Mouse (Mus musculus): ENCODE measurements around the gene Prr5l. TPM values are rescaled to one million over a fixed set of nuclear protein-coding genes. Genes with fewer than 3 reads are reported as not detected.

The Prr5l gene
- total RNA-seq, 2 experiments from 2014 or later = 5.1 to 7.7 TPM

- Histone ChIP-seq H3K27ac (no peak overlapping the region), H3K4me3 (no peak overlapping the region)
- intact Hi-C loops (cut with DNase I) = loop anchor here (2.0 to 10.0 kb wide), 6 partner anchors 76 to 768 kb away; no protein-coding TSS in a partner anchor
- DNase-seq (ENCODE audit: extremely low spot score in 1 of 2, low spot score in 2 of 2) = no peak
- TF ChIP-seq CTCF (IDR thresholded peaks at IDR 0.05) = no peak
Measured at GRCm38 (mm10) chr2:101906379-101906690, 23.5 kb upstream of the Prr5l start.

DNA sequence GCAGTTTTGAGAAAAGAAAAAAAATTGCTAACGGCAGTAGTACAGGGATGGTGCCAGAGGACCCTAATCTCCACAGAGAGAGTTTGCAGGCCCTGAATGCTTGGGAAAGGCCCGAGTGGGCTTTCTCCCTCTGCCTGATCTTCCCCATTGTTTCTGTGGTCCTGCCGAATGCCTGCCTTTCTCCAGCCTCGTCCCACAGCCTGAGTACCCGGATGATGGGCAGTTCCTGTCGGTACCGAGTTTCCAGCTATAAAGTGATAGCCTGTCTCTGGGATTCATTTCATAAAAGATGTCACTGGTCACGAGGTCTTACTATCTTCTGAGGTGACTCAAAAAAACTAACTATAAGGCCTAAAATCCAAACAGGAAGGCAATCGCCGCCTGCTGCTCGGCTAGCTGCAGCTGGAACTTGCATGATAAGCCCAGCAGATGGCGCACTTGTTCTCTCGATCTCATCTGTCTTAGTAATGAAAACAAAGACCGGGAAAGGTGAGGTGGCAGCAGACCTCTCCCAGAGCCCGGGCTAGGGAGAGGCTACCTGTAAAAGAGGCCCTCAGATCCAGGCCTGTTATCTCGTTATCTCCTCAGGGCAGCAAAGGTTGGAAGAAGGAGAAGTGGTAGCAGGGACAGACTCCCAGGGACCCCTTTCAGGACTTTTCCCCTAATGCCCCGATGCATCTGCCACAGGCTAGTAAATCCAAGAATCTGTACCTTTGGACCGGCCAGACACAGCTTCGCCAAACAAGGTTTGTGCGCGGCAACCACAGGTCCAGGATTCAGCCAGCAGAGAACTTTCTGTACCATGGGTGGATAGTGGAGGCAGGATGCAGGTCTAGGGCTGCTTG is 22.9 kb upstream of the Prr5l start:
- Histone ChIP-seq H3K4me3 (0 out of 2 replicates have a peak overlapping the region, but pooled peaks have one; percentile 14), H3K27ac (no peak overlapping the region)
- DNase-seq (ENCODE audit: extremely low spot score in 1 of 2, low spot score in 2 of 2) = peak; percentile 78 to 83
- TF ChIP-seq CTCF (IDR thresholded peaks at IDR 0.05) = peak; percentile 86
- intact Hi-C loops (cut with DNase I) = loop anchor here (2.0 to 10.0 kb wide), 6 partner anchors 77 to 769 kb away; no protein-coding TSS in a partner anchor

DNA sequence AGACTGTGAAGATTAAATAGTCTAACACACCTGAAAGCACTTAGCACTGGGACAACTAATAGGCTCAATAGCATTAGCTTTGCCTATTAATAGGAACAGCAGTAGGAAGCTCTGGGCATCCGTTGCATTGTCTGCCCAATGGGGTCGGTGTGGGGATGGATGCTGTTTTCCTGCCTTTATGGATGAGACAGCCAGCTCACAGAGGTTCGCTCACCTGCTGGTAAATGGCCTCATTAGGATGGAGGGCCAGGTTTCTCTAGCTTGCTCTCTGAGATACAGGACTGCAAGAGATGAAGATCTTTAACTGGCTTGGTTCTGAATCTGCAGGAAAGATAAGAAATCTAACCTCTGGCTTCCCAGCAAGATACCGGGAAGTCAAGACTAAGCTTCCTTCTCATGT is 19.4 kb upstream of the Prr5l start:
- H3K4me3 ChIP-seq = no peak overlapping the region
- H3K27ac ChIP-seq = no peak overlapping the region
- TF ChIP-seq CTCF (IDR thresholded peaks at IDR 0.05) = no peak
- no peak for DNase-seq (ENCODE audit: extremely low spot score in 1 of 2, low spot score in 2 of 2)
- intact Hi-C loops (cut with DNase I) = loop anchor here (10.0 kb wide), 2 partner anchors 383 to 773 kb away; no protein-coding TSS in a partner anchor

DNA sequence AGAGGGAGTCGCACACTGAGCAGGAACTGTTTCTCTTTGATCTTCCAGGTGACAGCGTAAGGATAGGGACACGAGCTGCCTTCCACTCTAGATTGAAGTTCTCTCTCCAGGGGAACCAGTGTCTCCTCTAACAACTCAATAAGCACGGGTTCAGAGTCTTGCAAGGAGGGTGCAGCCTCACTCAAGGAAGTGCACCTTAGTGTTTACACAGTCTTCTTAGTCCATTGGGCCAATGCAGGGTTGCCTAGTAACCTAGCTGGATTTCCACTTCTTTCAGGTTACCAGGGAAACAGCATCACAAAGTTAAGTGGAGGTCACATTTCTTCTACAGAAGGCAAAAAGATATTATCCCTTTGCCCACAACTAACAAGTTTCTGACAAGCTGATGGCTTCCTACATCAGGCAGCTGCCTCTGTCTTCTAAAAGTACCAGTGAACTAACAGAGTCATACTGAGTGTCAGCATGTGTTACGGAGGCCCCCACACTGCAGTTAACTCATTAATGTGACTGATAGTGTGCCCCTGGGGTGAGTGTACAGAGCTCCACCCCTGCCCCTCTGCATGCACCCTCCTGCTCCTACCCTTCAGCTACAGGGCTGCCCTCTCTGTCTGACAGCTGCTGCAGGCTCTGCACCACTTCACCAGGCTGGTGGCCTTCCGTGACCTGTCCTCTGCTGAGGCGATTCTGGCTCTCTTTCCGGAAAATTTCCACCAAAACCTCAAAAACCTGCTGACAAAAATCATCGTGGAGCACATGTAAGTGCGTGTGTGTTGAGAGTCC is 13.8 kb upstream of the Prr5l start:
- intact Hi-C loops (cut with DNase I) = no loop called here
- H3K27ac ChIP-seq = no peak overlapping the region
- DNase-seq (ENCODE audit: extremely low spot score in 1 of 2, low spot score in 2 of 2) = no peak
- no peak overlapping the region for H3K4me3 ChIP-seq
- no peak for TF ChIP-seq CTCF (IDR thresholded peaks at IDR 0.05)

DNA sequence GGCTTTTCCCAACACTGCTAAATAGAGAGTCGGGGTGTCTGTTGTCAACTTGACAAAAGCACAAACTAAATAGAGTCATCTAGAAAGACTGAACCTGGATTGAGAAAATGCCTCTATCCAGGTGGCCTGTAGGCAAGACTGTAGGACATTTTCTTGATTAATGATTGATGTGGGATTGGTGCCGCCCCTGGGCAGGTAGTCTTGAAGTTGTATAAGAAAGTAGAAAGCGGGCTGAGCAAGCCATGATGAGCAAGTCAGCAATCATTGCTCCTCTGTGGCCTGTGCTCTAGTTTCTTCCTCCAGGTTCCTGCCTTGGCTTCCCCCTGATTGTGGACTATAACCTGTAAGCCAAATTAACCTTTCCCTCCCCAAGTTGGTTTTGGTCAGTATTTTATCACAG is 11.3 kb upstream of the Prr5l start:
- DNase-seq (ENCODE audit: extremely low spot score in 1 of 2, low spot score in 2 of 2) = no peak
- no peak for TF ChIP-seq CTCF (IDR thresholded peaks at IDR 0.05)
- Histone ChIP-seq H3K27ac (no peak overlapping the region), H3K4me3 (no peak overlapping the region)
- intact Hi-C loops (cut with DNase I) = no loop called here

- no peak for DNase-seq (ENCODE audit: extremely low spot score in 1 of 2, low spot score in 2 of 2)
- Histone ChIP-seq H3K4me3 (no peak overlapping the region), H3K27ac (no peak overlapping the region)
- no peak for TF ChIP-seq CTCF (IDR thresholded peaks at IDR 0.05)
- intact Hi-C loops (cut with DNase I) = no loop called here
Measured at GRCm38 (mm10) chr2:101891143-101891542, 8.3 kb upstream of the Prr5l start.

DNA sequence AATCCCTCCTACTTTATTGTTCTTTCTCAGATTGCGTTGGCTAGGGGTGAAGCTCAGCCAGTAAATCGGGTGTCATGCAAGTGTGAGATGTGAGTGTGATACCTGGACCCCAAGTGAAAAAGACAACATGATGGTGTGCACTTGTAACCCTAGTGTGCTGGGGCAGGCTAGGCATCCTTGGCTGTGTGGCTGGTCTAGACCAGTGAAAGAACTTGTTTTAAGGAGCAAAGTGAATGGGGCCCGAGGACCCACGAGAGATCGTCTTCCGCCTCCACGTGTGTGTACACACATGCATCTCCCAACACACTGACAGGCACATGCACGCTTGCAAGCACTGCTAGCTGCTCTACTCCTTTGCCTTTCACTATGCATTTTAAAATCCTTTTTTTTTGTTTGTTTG is 6.1 kb upstream of the Prr5l start:
- no peak for DNase-seq (ENCODE audit: extremely low spot score in 1 of 2, low spot score in 2 of 2)
- H3K27ac ChIP-seq = no peak overlapping the region
- no peak overlapping the region for H3K4me3 ChIP-seq
- intact Hi-C loops (cut with DNase I) = no loop called here
- no peak for TF ChIP-seq CTCF (IDR thresholded peaks at IDR 0.05)

- intact Hi-C loops (cut with DNase I) = no loop called here
- Histone ChIP-seq H3K4me3 (peak within 1 kb of the TSS; percentile 91), H3K27ac (peak within 1 kb of the TSS; percentile 88)
- DNase-seq (ENCODE audit: extremely low spot score in 1 of 2, low spot score in 2 of 2) = peak; percentile 92 to 93
- no peak; the same call in 1 of the 2 replicates for TF ChIP-seq CTCF (IDR thresholded peaks at IDR 0.05)
Measured at GRCm38 (mm10) chr2:101885768-101886438, 3.1 kb upstream of the Prr5l start, which contains the start of gene Commd9. Gene Commd9 (plus strand): TSS chr2:101886247.

- intact Hi-C loops (cut with DNase I) = no loop called here
- peak overlapping the region; percentile 47; the same call in 1 of the 2 replicates for H3K27ac ChIP-seq
- no peak for DNase-seq (ENCODE audit: extremely low spot score in 1 of 2, low spot score in 2 of 2)
- TF ChIP-seq CTCF (IDR thresholded peaks at IDR 0.05) = no peak
- H3K4me3 ChIP-seq = no peak overlapping the region
Measured at GRCm38 (mm10) chr2:101884286-101884685, 1.5 kb upstream of the Prr5l start.

GRCm38 (mm10) chr2:101881471-101882162 is 1.2 kb downstream of the Prr5l start:
- Histone ChIP-seq H3K27ac (peak overlapping the region; percentile 75), H3K4me3 (peak overlapping the region; percentile 2)
- intact Hi-C loops (cut with DNase I) = no loop called here
- no peak for DNase-seq (ENCODE audit: extremely low spot score in 1 of 2, low spot score in 2 of 2)
- TF ChIP-seq CTCF (IDR thresholded peaks at IDR 0.05) = no peak

- Histone ChIP-seq H3K4me3 (no peak overlapping the region), H3K27ac (no peak overlapping the region)
- intact Hi-C loops (cut with DNase I) = loop anchor here (2.0 kb wide), 1 partner anchor 164 kb away; no protein-coding TSS in a partner anchor
- DNase-seq (ENCODE audit: extremely low spot score in 1 of 2, low spot score in 2 of 2) = no peak
- peak; percentile 71 for TF ChIP-seq CTCF (IDR thresholded peaks at IDR 0.05)
Measured at GRCm38 (mm10) chr2:101871179-101871578, 11.6 kb downstream of the Prr5l start.

Data from left cerebral cortex, adult 2 months (tissue).